Mouse (Mus musculus) lung, postnatal 0 days (tissue): ENCODE data around the gene Sh3pxd2a. TPM values are rescaled to one million over a fixed set of nuclear protein-coding genes. Genes with fewer than 3 reads are reported as not detected.

ENCODE experiments used
- ATAC-seq: fragments of 200-750 bp; cut with Nextera tagmentation; 2 replicates; pipeline ENCODE4 v1.8.0; 2017; ENCODE audit warnings: moderate library complexity
- DNase-seq: peaks from one replicate; pipeline ENCODE4 v3.0.0-alpha.2; 2016; ENCODE audit warnings: low spot score
- H3K27ac ChIP-seq: fragments of 300-500 bp; sonication (generic); 2 replicates; pipeline ENCODE4 v1.5.1; 2014; ENCODE audit warnings: antibody characterized with exemption, mild to moderate bottlenecking, low read length, mixed read lengths
- H3K27me3 ChIP-seq: fragments of 300-500 bp; sonication (generic); replicated peaks from 2 replicates; pipeline ENCODE4 v1.6.1; 2014; ENCODE audit warnings: low read length, mixed read lengths; ENCODE audit not compliant: insufficient read depth
- H3K36me3 ChIP-seq: fragments of 300-500 bp; sonication (generic); 2 replicates; pipeline ENCODE4 v1.6.1; 2014; ENCODE audit warnings: low read length, mixed read lengths; ENCODE audit not compliant: insufficient read depth
- H3K4me1 ChIP-seq: fragments of 300-500 bp; sonication (generic); 2 replicates; pipeline ENCODE4 v1.6.1; 2014; ENCODE audit warnings: antibody characterized with exemption, low read depth, low read length, mixed read lengths; ENCODE audit not compliant: insufficient read depth
- H3K4me2 ChIP-seq: fragments of 300-500 bp; sonication (generic); replicated peaks from 2 replicates; pipeline ENCODE4 v1.6.1; 2014; ENCODE audit warnings: low read depth, mild to moderate bottlenecking, low read length, moderate library complexity, mixed read lengths
- H3K4me3 ChIP-seq: fragments of 300-500 bp; sonication (generic); 2 replicates; pipeline ENCODE4 v1.5.1; 2014; ENCODE audit warnings: low read depth, low read length
- H3K9ac ChIP-seq: fragments of 300-500 bp; sonication (generic); replicated peaks from 2 replicates; pipeline ENCODE4 v1.6.1; 2014; ENCODE audit warnings: low read depth, mild to moderate bottlenecking
- H3K9me3 ChIP-seq: fragments of 300-500 bp; sonication (generic); 2 replicates; pipeline ENCODE4 v1.6.1; 2016; ENCODE audit warnings: low read length, mixed read lengths
- CTCF ChIP-seq: IDR thresholded peaks from 2 replicates; pipeline ENCODE4 v1.5.1; 2016; ENCODE audit warnings: antibody characterized with exemption, mild to moderate bottlenecking
- EP300 ChIP-seq: IDR thresholded peaks from 2 replicates; pipeline ENCODE4 v1.6.1; 2016; ENCODE audit warnings: antibody characterized with exemption, mild to moderate bottlenecking, control low read depth
- WGBS: fragments of 180-500 bp; shearing (Covaris S2); extraction: QIAGEN DNeasy Blood & Tissue Kit; methylation state at CpG from one replicate; pipeline ENCODE4 v1.1.7; 2014; 5-methylcytosine and 5-hydroxymethylcytosine counted together
- polyA plus RNA-seq: library from polyadenylated mRNA; unstranded; fragments of >200 nt; fragmentation: Nextera tagmentation; extraction: Ambion mirVana; gene quantifications from 2 replicates; pipeline ENCODE4 v1.2.1, GENCODE M21; 2015

Sh3pxd2a gene
- polyA plus RNA-seq, 1 experiment from 2014 or later: 5.6 TPM

DNA sequence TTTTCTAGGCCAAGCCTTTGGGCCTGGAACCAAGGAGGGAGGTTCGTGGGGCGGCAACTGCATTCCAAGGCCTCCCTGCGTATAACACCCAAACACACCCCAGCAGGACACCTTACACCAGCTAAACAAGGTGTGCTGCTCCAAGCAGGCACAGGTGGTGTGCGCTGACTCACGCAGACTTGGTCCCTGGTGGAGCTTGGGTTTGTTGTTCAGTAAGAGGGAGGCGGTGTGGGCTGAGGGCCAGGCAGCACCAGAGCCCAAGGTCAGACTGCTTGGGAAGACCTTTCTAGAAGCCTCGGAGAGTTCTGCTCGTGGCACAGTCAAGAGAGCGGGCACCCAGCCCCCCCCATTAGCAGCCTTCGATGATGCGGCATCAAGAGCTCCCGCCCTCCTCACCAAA, 48.0 kb downstream of the Sh3pxd2a start:
- Histone ChIP-seq H3K9ac (no peak overlapping the region), H3K4me2 (no peak overlapping the region), H3K36me3 (no peaks in the 10 kb centered on the region), H3K27me3 (no peaks in the 10 kb centered on the region), H3K9me3 (no peaks in the 10 kb centered on the region), H3K27ac (no peak overlapping the region), H3K4me3 (no peak overlapping the region), H3K4me1 (peaks cover 7% of the 10 kb centered on the region; the same call in 1 of the 2 replicates)
- DNase-seq (no peak), ATAC-seq (peak; percentile 24)
- TF ChIP-seq CTCF (no peak), EP300 (no peak)
- 81% methylated on average over 12 of the region's 12 CpGs for WGBS

DNA sequence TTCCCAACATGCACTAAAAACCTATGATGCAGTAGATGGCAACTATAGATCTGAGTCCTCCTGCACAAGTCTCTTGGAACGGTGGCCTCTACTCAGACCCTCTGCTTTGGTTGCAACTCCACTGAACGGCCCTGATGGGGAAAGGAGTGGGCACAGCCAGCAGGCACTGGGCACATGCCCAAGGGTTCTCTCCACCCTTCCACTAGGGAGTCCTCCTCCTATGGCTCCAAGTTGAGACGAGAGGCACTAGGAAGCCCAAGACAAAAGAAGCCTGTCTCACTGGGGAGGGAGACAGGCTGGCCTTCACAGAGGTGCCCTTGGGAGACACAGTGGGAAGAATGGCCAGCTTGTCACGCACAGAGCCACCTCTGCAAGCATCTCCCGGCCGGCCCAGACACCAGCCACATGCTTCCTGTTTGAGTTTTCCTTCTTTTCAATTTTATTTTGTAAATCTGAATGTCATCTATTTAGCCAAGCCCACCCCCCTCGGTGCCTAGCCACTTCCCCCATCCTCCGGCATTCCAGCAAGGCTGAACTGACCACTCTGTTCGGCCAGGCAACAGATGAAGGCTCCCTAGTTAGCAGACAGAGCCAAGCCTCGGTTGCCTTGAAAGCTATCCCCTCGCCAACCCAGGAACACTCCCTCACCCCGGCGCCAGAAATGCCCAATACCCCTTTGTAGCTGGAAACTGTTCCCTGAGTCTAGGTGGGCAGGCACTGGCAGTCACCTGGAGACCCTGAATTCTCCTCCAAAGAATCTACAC, 49.9 kb downstream of the Sh3pxd2a start:
- Histone ChIP-seq H3K9me3 (no peaks in the 10 kb centered on the region), H3K27ac (no peak overlapping the region), H3K4me2 (no peak overlapping the region), H3K4me1 (peaks cover 7% of the 10 kb centered on the region; the same call in 1 of the 2 replicates), H3K27me3 (no peaks in the 10 kb centered on the region), H3K9ac (no peak overlapping the region), H3K36me3 (no peaks in the 10 kb centered on the region), H3K4me3 (no peak overlapping the region)
- TF ChIP-seq CTCF (no peak), EP300 (no peak)
- ATAC-seq: no peak
- DNase-seq: no peak
- WGBS: 55% methylated on average over 13 of the region's 13 CpGs

DNA sequence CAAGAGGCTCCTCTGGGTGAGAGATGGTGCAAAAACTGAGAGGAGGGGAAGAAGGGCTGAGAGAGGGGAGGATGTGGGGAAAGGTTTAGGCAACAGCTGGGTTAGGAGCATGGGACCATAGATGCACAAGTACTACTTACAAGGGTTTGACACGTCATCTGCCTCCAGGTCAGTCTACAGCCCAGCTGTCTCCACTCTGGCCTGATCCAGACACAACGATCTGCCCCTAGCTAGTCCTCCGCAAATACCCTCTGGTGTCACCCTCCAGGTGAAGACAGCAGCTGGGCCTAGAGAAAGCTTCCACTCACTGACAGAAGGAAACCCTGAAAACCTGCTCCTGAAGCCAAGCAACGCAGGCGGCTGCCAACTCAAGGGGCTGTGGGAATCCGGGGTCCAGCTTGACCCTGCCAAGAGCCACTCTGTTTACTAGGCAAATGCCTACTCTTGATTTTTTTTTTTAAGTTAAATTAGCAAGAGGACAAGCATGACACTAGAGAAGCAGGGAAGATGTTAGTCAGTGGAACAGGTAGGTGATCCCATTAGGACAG, 50.7 kb downstream of the Sh3pxd2a start:
- WGBS: 77% methylated on average over 6 of the region's 6 CpGs
- TF ChIP-seq CTCF (no peak), EP300 (no peak)
- no peak for DNase-seq
- Histone ChIP-seq H3K9ac (no peak overlapping the region), H3K4me2 (no peak overlapping the region), H3K9me3 (no peaks in the 10 kb centered on the region), H3K27ac (no peak overlapping the region), H3K4me3 (no peak overlapping the region), H3K27me3 (no peaks in the 10 kb centered on the region), H3K4me1 (peaks cover 7% of the 10 kb centered on the region; the same call in 1 of the 2 replicates), H3K36me3 (no peaks in the 10 kb centered on the region)
- no peak for ATAC-seq

DNA sequence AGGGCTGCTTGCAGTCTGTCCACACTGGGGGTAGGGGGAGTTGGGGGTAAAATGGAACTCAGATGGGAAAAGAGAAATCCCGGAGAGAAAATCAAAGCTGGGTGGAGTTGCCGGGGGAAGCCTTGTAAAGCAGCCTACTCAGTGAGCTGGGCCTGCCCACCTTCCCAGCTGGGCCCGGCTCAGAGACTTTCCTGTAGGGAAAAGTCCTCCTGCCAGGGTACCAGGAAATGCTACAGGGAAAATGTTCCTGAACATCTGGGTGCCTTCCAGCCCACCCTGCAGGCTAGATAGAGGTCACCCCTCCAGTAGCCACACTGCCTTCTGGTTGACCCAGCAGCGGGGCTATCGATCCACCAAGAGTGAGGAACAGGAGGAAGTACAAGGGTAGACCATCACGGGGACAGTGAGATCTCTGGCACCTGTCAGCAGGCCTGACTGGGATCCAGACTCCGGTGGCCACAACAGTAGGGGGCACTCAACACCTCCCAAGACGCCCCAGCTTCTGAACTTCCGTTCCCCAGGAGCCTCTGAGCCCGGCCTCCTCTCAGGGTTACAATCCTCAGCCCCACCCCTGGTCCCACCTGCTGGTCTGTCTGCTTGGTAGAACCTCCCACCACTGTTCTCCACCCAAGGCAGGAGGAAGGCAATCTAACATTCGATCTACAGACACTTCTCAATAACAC, 51.5 kb downstream of the Sh3pxd2a start:
- TF ChIP-seq CTCF (peak; percentile 14; the same call in 1 of the 2 replicates), EP300 (no peak)
- WGBS: 61% methylated on average over 11 of the region's 11 CpGs
- Histone ChIP-seq H3K9ac (no peak overlapping the region), H3K27ac (no peak overlapping the region), H3K4me1 (peaks cover 7% of the 10 kb centered on the region; the same call in 1 of the 2 replicates), H3K4me2 (no peak overlapping the region), H3K27me3 (no peaks in the 10 kb centered on the region), H3K36me3 (no peaks in the 10 kb centered on the region), H3K9me3 (no peaks in the 10 kb centered on the region), H3K4me3 (no peak overlapping the region)
- no peak for DNase-seq
- ATAC-seq: 0 out of 2 replicates have a peak, but pooled peaks have one; percentile 9

DNA sequence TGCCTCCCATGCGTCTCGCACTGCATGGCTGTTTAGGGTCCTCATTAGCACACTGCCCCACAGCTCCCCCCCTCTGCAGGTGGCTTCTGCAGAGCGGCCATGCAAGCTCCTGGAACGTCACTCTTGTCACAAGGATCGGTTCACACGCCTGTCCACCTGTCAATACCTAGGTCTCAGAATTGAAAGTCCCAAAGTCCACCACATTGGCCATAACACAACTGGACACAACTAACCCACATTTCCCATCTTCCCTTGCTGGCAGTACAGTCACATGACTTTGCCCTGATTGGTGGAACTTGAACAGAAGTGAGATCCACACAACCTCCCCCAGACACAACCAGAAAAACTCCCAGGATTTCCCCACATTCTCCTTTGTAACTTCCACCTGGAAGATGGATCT, 53.9 kb downstream of the Sh3pxd2a start:
- no peaks in the 10 kb centered on the region for H3K27me3 ChIP-seq
- TF ChIP-seq EP300: no peak
- TF ChIP-seq CTCF: no peak
- peaks cover 11% of the 10 kb centered on the region; the same call in 1 of the 2 replicates for H3K4me1 ChIP-seq
- no peaks in the 10 kb centered on the region for H3K36me3 ChIP-seq
- no peak overlapping the region for H3K4me2 ChIP-seq
- no peak overlapping the region for H3K9ac ChIP-seq
- no peak overlapping the region for H3K4me3 ChIP-seq
- ATAC-seq: no peak
- DNase-seq: no peak
- WGBS: 89% methylated on average over 6 of the region's 6 CpGs
- H3K27ac ChIP-seq: no peak overlapping the region
- H3K9me3 ChIP-seq: no peaks in the 10 kb centered on the region

DNA sequence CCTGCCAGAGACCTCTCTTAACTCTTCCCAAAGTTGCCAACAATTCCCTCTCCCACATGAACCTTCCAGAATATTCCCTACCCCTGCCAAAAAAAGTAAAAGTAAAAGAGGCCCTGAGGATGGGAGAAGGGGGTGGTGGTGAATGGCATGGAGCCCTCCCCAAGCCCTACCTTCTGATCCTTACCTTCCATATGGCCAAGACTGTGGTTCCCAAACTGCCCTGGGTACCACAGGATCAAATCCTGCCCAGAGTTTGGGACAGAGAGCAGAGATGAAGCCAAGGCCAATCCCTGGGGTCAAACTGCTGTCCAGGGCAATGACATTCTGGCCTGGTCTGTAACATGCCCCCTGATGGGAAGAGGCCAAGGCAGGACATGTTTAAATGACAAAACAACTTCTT, 55.1 kb downstream of the Sh3pxd2a start:
- no peaks in the 10 kb centered on the region for H3K27me3 ChIP-seq
- TF ChIP-seq CTCF (no peak), EP300 (no peak)
- no peak overlapping the region for H3K27ac ChIP-seq
- H3K4me2 ChIP-seq: no peak overlapping the region
- DNase-seq: no peak
- H3K9me3 ChIP-seq: no peaks in the 10 kb centered on the region
- H3K36me3 ChIP-seq: no peaks in the 10 kb centered on the region
- H3K9ac ChIP-seq: no peak overlapping the region
- peaks cover 4% of the 10 kb centered on the region; the same call in 1 of the 2 replicates for H3K4me1 ChIP-seq
- ATAC-seq: no peak
- H3K4me3 ChIP-seq: no peak overlapping the region
